Mouse (Mus musculus) lung, postnatal 0 days (tissue): ENCODE data around the gene St6galnac4.
A peak's percentile ranks its signal among the peaks of the same experiment; 100 is the strongest.

Experiments
- CTCF ChIP-seq: IDR thresholded peaks from 2 replicates; pipeline ENCODE4 v1.5.1; 2016; ENCODE audit warnings: antibody characterized with exemption, mild to moderate bottlenecking
- EP300 ChIP-seq: IDR thresholded peaks from 2 replicates; pipeline ENCODE4 v1.6.1; 2016; ENCODE audit warnings: antibody characterized with exemption, mild to moderate bottlenecking, control low read depth

- TF ChIP-seq EP300 (no peak), CTCF (peak; percentile 33)
Observed at GRCm38 (mm10) chr2:32581450-32582095, 5.3 kb upstream of the St6galnac4 start.
